Mouse (Mus musculus): ENCODE results near the gene Cnot4.
A peak's percentile ranks its signal among the peaks of the same experiment; 100 is the strongest.

The Cnot4 gene

GRCm38 (mm10) chr6:35033341-35033740 is 100.2 kb downstream of the Cnot4 start:
- no peak for DNase-seq (ENCODE audit: low read depth, low spot score)

- no peak for DNase-seq (ENCODE audit: low read depth, low spot score)
Measured at GRCm38 (mm10) chr6:35032704-35033103, 100.8 kb downstream of the Cnot4 start.

- no peak for DNase-seq (ENCODE audit: low read depth, low spot score)
Measured at GRCm38 (mm10) chr6:35030811-35031210, 102.7 kb downstream of the Cnot4 start.

- DNase-seq (ENCODE audit: low read depth, low spot score), result no peak
Measured at GRCm38 (mm10) chr6:35030226-35030625, 103.3 kb downstream of the Cnot4 start.

- DNase-seq (ENCODE audit: low read depth, low spot score), result no peak
Measured at GRCm38 (mm10) chr6:35028023-35028422, 105.5 kb downstream of the Cnot4 start.

- no peak for DNase-seq (ENCODE audit: low read depth, low spot score)
Measured at GRCm38 (mm10) chr6:35027257-35027656, 106.3 kb downstream of the Cnot4 start.

GRCm38 (mm10) chr6:35016624-35017023 is 116.9 kb downstream of the Cnot4 start:
- DNase-seq (ENCODE audit: low read depth, low spot score), result no peak

GRCm38 (mm10) chr6:35011953-35012352 is 121.6 kb downstream of the Cnot4 start:
- DNase-seq (ENCODE audit: low read depth, low spot score), result no peak

- no peak for DNase-seq (ENCODE audit: low read depth, low spot score)
Measured at GRCm38 (mm10) chr6:35010705-35011104, 122.8 kb downstream of the Cnot4 start.

- DNase-seq (ENCODE audit: low read depth, low spot score), result no peak
Measured at GRCm38 (mm10) chr6:35002261-35002669, 131.3 kb downstream of the Cnot4 start.

GRCm38 (mm10) chr6:34999101-34999500 is 134.4 kb downstream of the Cnot4 start:
- no peak for DNase-seq (ENCODE audit: low read depth, low spot score)

GRCm38 (mm10) chr6:34996496-34996895 is 137.0 kb downstream of the Cnot4 start:
- no peak for DNase-seq (ENCODE audit: low read depth, low spot score)

- peak; percentile 26 for DNase-seq (ENCODE audit: low read depth, low spot score)
Measured at GRCm38 (mm10) chr6:34995265-34995681, 138.3 kb downstream of the Cnot4 start.

GRCm38 (mm10) chr6:34994692-34995091 is 138.8 kb downstream of the Cnot4 start:
- DNase-seq (ENCODE audit: low read depth, low spot score), result no peak

GRCm38 (mm10) chr6:34989263-34989662 is 144.3 kb downstream of the Cnot4 start:
- DNase-seq (ENCODE audit: low read depth, low spot score), result no peak

- no peak for DNase-seq (ENCODE audit: low read depth, low spot score)
Measured at GRCm38 (mm10) chr6:34988081-34988761, 145.3 kb downstream of the Cnot4 start, which contains the start of gene Slc23a4. Gene Slc23a4 (minus strand): TSS chr6:34988404.

- DNase-seq (ENCODE audit: low read depth, low spot score), result no peak
Measured at GRCm38 (mm10) chr6:34987085-34987645, 146.4 kb downstream of the Cnot4 start.

- no peak for DNase-seq (ENCODE audit: low read depth, low spot score)
Measured at GRCm38 (mm10) chr6:34980661-34981060, 152.9 kb downstream of the Cnot4 start.

- DNase-seq (ENCODE audit: low read depth, low spot score), result no peak
Measured at GRCm38 (mm10) chr6:34979291-34979690, 154.2 kb downstream of the Cnot4 start.
